Mouse (Mus musculus): Measurements from ENCODE around the gene Cpa4.

GRCm38 (mm10) chr6:30538800-30539199 is 29.4 kb upstream of the Cpa4 start:
- TF ChIP-seq CTCF (IDR thresholded peaks at IDR 0.05; ENCODE audit: low read depth) (no peak), EP300 (IDR thresholded peaks at IDR 0.05; ENCODE audit: low read depth) (no peak)

Data from liver, postnatal 0 days (tissue).